Mouse (Mus musculus) frontal cortex, postnatal 25 days (tissue): ENCODE data around the gene Lhfpl4.

Experiments used
- DNase-seq, 2 experiments: peaks; one replicate each; pipeline ENCODE4 v3.0.0; 2022; ENCODE audit warnings: low spot score in 2 of 2

The Lhfpl4 gene

GRCm38 (mm10) chr6:113168316-113168975 is 26.7 kb downstream of the Lhfpl4 start:
- DNase-seq, result no peak

- DNase-seq, result peak; percentile 36 to 40
These were observed 28.4 kb downstream of the Lhfpl4 start for GRCm38 (mm10) chr6:113166661-113167251.

GRCm38 (mm10) chr6:113163513-113163912 is 31.7 kb downstream of the Lhfpl4 start:
- DNase-seq, result no peak

DNA sequence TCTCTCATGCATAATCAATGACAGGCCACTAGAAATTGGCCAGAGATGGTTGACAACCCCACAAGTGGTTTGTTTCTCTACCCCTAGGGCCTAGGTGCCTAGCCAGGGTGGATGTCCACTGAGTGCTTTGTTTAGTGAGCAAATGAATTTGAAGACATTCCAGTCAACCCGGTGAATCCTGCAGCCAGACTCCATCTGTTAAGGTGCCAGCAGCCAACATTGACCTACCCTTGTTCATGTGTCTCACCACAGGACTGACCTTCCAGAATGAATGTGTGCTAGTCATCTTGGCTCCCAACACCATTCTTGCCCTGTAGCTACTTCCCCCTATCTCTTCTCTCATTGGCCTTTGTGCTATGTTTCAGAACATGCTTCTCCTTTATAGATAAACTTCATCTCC is 33.2 kb downstream of the Lhfpl4 start:
- DNase-seq, result no peak

DNA sequence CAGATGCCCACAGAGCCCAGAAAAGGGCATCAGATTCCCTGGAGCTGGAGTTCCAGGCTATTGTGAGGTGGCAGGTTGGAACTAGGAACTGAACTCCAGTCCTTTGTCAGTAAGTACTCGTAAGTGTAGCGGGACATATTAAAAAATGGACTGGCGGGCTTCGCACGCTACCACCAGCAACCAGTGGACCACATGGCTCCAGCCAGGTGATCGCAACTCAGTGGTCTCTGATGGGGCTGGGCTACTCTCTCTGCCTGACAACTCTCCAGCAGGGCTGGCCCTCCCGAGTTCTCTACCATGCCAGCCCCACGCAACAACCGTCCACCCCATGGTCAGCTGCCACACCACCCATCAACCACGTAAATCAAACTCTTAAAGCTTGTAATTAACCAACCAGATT is 35.1 kb downstream of the Lhfpl4 start:
- no peak for DNase-seq

- DNase-seq, result no peak
These were observed 39.1 kb downstream of the Lhfpl4 start for GRCm38 (mm10) chr6:113156064-113156463.

DNA sequence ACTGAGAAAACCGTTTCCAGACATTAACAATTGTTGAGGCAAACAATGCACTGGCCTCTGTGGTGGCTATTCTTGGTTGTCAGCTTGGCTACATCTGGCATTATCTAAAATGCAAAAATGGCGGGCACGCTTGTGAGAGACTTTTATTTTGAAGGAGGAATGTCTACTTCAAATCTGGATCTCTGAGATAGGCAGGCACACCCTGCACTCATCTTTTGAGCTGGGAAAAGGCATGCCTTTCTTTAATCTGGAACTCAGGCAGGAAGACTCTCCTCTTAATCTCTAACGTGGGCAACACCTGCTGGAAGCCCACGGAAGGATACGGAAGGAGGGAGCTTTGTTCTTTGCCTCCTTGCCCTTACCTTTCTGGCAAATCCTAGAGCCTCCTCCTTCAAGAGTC is 40.3 kb downstream of the Lhfpl4 start:
- no peak for DNase-seq

GRCm38 (mm10) chr6:113154071-113154470 is 41.1 kb downstream of the Lhfpl4 start:
- DNase-seq, result no peak

DNA sequence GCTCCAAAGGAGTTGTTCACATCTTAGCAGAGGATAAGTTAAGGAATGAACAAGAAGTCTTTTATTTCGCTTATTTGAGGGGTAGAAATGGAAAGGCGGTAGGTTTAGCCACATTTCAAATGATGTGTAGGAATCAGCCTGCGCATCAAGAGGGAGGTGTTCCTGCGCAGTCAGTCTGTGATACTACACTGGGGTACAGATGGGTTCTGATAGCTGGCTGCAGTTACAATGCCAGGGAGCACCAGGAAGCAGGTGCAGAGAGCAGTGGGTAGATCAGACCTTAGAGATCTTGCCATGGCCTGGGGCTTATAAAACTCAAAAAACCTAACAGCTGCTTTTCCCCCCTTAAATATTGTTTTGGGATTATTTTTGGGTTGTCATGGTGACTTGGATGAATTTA is 49.9 kb downstream of the Lhfpl4 start:
- DNase-seq, result no peak

GRCm38 (mm10) chr6:113144764-113145163 is 50.4 kb downstream of the Lhfpl4 start:
- no peak for DNase-seq

GRCm38 (mm10) chr6:113141389-113142094 is 53.6 kb downstream of the Lhfpl4 start:
- DNase-seq, result no peak

GRCm38 (mm10) chr6:113133360-113133759 is 61.8 kb downstream of the Lhfpl4 start:
- DNase-seq, result no peak

DNA sequence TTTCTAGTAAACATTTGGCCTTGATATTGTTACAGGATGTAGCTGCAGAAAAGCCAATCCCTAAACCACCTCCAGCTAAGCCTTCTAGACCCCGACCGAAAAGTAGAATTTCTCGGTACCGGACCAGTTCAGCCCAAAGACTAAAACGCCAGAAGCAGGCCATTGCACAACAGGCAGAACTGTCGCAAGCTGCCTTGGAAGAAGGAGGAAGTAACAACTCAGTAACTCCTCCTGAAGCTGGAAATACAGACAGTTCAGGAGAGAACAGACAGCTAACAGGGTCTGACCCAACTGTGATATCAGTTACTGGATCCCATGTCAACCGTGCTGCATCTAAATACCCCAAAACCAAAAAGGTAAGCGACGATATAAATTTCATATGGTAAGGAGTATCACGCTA is 74.4 kb downstream of the Lhfpl4 start:
- no peak for DNase-seq
